Mouse (Mus musculus) left cerebral cortex, postnatal 14 days (tissue): Measurements from ENCODE around the gene Vav2. TPM values are rescaled to one million over a fixed set of nuclear protein-coding genes. Genes with fewer than 3 reads are reported as not detected.

Experiments used
- DNase-seq, 2 experiments: peaks; one replicate each; pipeline ENCODE4 v3.0.0; 2021 to 2022; ENCODE audit warnings: low spot score in 2 of 2, mixed read lengths in 1 of 2
- intact Hi-C: fragments of 180-260 bp; cut with DNase I; formaldehyde crosslinking; loops from one replicate; pipeline ENCODE4 v1.15.1; 2025
- total RNA-seq, 2 experiments: library from RNA; stranded (reverse); gene quantifications; 2 replicates each; pipeline ENCODE4 v1.2.3; 2021

Vav2 gene
- total RNA-seq, 2 experiments from 2014 or later, result 15.9 to 18.9 TPM

DNA sequence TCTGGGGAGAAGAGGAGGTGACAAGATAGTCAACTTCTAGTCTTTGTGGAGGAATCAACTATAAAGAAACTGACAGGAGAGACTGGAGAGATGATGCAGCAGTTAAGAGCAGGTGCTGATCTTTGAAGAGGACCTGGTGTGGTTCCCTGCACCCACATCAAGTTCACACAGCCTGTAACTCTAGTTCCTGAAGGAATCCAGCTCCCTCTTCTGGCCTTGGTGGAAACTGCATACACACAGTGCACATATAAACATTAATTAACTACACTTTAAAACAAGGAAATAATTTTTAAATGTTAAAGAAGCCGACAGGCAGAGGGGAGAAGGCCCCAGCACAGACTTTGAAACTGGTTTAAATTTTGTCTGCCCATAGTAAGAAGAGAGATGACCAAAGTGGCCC lies 39.6 kb downstream of the Vav2 start:
- intact Hi-C loops, result no loop called here
- no peak for DNase-seq

DNA sequence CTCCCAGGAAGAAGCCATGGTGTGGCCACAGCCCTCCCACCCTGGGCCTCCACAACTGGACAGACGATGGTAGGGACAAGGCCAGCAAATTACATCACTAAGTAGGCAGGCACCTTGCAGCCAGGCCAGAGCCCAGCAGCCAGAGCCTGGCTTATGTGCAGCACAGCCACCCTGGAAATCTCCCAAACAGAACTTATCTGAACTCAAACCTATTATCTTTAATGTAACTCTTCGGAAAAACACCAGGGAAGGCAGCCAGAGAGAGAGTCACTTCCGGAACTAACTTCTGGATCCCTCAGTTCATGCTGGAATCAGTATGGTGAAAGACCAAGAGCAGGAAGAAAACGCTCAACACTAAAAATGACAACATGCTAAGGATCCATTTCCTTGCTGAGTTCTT lies 45.1 kb downstream of the Vav2 start:
- no peak for DNase-seq

GRCm38 (mm10) chr2:27381254-27381653 lies 45.6 kb downstream of the Vav2 start:
- DNase-seq, result no peak
- intact Hi-C loops, result no loop called here

More for the DNA sequence above, 45.1 kb downstream of the Vav2 start:
- intact Hi-C loops, result no loop called here

DNA sequence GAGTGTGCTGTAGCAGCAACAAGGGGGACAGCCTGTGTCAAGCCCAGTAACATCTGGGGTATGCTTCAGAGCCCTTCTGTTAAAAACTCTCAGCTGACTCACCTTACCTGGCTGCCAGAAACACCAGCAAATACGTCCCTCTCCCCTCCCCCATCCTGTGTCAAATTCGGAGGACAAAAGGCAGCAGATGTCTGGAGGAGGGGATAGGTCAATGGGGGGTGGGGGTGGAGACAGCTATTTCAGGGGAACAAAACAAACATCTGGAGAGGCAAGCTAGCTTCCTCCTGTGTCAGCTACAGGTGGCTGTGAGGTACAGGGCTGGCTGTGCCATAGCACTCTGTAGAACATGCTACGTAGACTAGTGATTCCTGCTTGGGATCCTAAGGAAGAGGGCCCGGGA lies 49.0 kb downstream of the Vav2 start:
- DNase-seq, result no peak
- intact Hi-C loops, result no loop called here

DNA sequence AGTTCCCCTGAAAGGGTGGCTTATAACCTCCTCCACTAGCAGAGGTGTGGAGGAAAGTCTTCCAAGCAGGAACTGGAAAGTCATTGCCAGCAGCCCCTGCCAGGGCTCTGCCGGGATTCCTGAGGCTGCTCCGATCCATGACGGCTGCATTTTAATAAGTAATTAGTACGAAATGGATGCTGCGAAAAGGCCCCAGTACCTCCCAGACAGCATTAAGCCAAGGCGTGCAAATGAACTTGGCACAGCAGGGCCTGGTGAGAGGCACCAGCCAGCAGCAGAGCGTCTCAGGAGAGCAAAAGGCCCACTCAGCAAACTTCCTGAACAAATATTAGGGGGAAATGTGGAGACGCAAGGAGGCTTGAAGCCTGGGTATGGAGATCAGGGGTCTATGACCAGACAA lies 49.7 kb downstream of the Vav2 start:
- DNase-seq, result no peak
- intact Hi-C loops, result no loop called here

- DNase-seq, result no peak
- intact Hi-C loops, result no loop called here
Observed at GRCm38 (mm10) chr2:27375141-27375540, 51.7 kb downstream of the Vav2 start.

- intact Hi-C loops, result no loop called here
- DNase-seq, result no peak
Observed at GRCm38 (mm10) chr2:27373349-27373748, 53.5 kb downstream of the Vav2 start.

GRCm38 (mm10) chr2:27371450-27371849 lies 55.4 kb downstream of the Vav2 start:
- intact Hi-C loops, result no loop called here

DNA sequence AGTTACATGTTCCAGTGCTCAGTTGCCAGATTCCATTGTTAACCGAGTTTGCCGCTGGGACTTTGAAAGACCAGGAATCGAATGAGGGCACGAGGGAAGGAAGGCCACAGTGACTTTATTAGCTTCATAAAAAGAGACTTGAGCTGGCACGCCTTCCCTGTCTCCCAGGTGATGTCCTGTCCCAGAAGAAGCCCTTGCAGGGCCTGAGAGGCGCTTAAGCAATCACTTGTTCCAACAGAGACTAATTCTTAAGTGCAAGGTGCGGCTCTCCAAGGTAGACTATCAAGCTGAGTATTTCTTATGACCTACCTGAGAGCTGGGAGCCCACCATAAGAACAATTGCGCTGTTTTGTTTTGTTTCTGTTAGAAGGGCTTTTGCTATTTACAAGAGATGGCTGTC lies 57.9 kb downstream of the Vav2 start:
- intact Hi-C loops, result no loop called here
- DNase-seq, result no peak

More at GRCm38 (mm10) chr2:27371450-27371849, 55.4 kb downstream of the Vav2 start:
- no peak for DNase-seq

DNA sequence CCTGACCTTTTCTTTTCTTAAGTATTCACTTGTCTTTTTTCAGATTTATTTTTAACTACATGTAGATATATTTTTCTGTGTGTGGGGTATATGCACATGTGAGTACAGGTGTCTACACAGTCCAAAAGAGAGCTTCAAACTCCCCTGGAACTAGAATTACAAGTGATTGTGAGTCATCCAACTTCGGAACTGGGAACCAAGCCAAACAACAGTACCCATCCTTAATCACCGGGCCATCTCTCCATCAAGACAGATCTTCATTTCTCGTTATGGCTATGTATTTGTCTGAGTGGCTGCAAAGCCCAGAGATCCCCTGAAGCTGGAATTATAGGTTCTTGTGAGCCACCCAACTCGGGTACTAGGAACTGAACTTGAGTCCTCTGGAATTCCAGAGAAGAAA lies 61.5 kb downstream of the Vav2 start:
- intact Hi-C loops, result no loop called here
- DNase-seq, result no peak

DNA sequence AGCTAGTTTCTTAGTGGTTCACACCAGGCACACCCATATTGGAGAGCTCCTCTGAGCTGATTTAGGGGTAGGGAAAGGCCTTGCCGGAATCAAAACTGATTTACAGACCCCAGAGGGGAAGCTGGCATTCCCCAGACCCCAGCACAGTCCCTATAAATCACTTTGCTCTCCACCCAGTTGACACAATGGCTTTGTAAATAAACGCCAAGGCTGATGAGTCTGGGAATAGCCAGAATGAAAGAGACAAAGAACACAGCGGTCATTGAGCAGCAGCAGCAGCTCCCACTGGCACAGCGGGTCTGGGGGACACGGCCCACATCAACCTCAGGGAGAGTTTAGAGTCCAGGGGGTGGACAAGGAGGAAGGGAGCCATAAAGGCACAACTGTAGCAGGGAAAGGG lies 65.0 kb downstream of the Vav2 start:
- DNase-seq, result no peak
- intact Hi-C loops, result no loop called here

DNA sequence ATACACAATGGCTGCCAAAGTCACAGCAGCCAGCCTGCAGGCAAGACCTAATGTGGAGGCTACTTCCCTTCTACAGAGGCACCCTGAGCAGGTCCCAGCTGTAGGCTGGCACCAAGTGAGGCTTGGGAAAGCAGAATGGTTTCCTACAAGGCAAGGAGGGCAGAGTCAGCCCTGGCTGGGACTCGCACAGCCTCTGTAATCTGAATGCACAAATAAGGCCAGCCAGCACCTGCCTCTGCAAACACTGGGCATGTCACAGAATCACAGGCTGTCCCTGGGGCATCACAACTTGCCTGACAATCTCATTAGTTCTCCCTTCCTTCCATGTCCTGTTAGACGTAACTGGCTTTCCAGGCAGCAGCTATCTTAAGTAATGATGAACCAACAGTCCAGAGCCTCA lies 68.4 kb downstream of the Vav2 start:
- intact Hi-C loops, result no loop called here
- no peak for DNase-seq

GRCm38 (mm10) chr2:27355684-27356083 lies 71.1 kb downstream of the Vav2 start:
- DNase-seq, result no peak
- intact Hi-C loops, result no loop called here

- no peak for DNase-seq
- intact Hi-C loops, result no loop called here
Observed at GRCm38 (mm10) chr2:27354610-27355211, 72.1 kb downstream of the Vav2 start.

- no peak for DNase-seq
- intact Hi-C loops, result no loop called here
Observed at GRCm38 (mm10) chr2:27352720-27353119, 74.1 kb downstream of the Vav2 start.

DNA sequence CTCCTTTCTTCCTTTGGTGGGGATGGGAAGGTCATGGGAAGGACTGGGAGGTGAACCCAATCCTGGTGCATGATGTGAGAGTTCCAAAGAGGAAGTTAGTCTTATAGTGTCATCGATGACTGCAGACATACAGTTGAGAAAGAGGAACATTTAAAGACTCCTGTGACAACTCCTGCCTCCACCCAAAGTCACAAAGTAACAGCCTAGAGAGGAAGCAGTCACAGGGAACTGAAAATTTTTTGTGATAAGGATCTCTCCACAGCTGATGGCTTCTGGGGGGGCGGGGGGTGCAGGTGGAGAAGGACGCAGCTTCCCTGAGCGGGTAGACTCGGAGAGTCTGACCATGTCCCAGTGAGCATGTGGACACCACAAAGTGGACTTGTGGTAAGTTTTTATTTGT lies 76.5 kb downstream of the Vav2 start:
- intact Hi-C loops, result no loop called here
- no peak for DNase-seq

DNA sequence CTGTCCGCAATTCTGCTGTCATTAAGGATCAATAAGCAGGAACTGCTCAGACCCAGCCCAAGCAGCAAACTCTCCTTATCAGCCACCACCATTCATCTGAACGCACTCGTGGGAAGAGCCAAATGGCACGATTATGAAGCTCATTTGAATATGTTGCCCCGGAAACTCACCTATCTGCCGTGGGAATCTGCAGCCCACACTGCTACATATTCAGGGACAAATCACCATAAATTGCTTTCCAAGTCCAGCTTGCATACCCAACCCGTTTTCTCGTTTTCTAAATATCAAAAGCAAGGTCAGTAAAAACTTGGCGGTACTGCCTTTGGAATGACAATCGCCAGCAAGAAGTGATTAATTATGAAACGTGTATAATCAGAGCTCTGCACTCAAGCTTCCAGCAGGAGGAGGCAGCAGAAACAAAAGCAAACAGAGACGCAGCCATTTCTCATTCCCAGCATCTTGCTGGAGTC lies 82.8 kb downstream of the Vav2 start:
- intact Hi-C loops, result loop anchor here (10.0 kb wide), 1 partner anchor 81 kb away; the partner anchor contains the start of gene Vav2
- DNase-seq, result peak in 1 of 2 experiments; percentile 56

GRCm38 (mm10) chr2:27340682-27341081 lies 86.2 kb downstream of the Vav2 start:
- no peak for DNase-seq
- intact Hi-C loops, result loop anchor here (10.0 kb wide), 1 partner anchor 84 kb away; the partner anchor contains the start of gene Vav2

DNA sequence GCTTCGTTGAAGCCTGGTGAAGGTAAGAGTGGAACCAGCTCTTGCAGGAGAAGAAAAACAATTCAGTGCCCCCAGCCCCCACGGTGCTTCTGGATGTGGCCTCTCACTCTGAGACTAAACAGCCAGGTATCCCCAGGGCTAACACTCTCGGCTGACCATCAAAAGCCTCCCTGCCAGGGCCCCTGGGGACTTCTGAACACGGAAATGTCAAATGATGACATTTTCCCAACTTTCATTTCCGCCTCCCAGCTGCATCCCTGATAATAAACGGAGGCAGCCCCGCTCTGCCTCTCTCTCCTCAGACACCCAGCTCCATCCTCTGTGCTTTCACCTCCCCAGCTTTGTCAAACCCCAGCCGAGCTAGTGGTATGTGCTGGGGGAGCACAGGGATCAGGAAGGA lies 87.8 kb downstream of the Vav2 start:
- intact Hi-C loops, result no loop called here
- DNase-seq, result no peak

- no peak for DNase-seq
- intact Hi-C loops, result no loop called here
Observed at GRCm38 (mm10) chr2:27337261-27337660, 89.6 kb downstream of the Vav2 start.

DNA sequence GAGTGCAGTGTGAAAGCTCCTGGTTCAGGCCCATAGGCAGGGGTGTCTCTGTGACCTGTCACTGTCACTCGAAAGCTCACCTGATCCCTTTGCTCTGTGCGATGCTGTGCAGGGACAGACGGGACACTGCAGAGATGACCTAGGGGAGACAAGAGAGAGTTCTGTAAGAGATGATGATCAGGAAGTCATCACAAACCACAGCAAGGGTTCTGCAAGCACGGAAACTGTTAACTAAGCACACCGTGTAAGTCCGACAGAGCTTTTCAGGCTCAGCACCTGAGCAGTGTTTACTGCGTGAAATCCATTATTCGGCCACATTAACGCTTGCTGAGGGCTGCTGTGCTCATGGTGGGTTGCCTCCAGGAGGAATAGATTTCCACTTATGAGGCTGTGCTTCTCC lies 90.2 kb downstream of the Vav2 start:
- intact Hi-C loops, result no loop called here
- no peak for DNase-seq

DNA sequence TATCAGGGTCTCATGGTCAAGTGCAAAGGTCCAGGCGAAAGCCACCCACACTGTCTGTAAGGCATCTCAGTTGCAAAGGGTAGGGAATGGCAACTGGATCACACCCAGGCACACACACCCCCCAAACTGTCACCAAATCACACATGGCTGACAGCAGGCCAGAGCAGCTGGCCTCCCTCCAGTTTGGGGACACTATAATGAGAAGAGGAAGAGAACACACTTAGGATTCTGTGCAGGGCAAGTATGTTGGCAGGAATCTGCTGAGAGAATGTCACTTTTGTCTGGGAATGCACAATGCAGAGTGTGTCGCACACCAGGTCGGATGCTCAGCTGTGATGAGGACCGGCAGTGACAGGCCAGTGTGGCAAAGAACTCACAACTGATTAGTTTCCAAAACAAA lies 92.0 kb downstream of the Vav2 start:
- intact Hi-C loops, result no loop called here
- DNase-seq, result peak; percentile 59 to 80
